Mouse (Mus musculus) forebrain, embryonic 15.5 days (tissue): ENCODE results near the gene Vps29. TPM values are rescaled to one million over a fixed set of nuclear protein-coding genes. Genes with fewer than 3 reads are reported as not detected.

ENCODE experiments used
- ATAC-seq: fragments of 200-750 bp; cut with Nextera tagmentation; replicated peaks from 2 replicates; pipeline ENCODE4 v1.8.0; 2017; ENCODE audit warnings: mild to moderate bottlenecking, moderate TSS enrichment, moderate library complexity
- H3K27ac ChIP-seq: fragments of 300-500 bp; sonication (generic); replicated peaks from 2 replicates; pipeline ENCODE4 v1.5.1; 2015; ENCODE audit warnings: mild to moderate bottlenecking, inconsistent platforms
- H3K27me3 ChIP-seq: fragments of 300-500 bp; sonication (generic); 2 replicates; pipeline ENCODE4 v1.6.1; 2015; ENCODE audit warnings: inconsistent platforms
- H3K36me3 ChIP-seq: fragments of 300-500 bp; sonication (generic); 2 replicates; pipeline ENCODE4 v1.6.1; 2015; ENCODE audit warnings: mild to moderate bottlenecking, inconsistent platforms
- H3K4me1 ChIP-seq: fragments of 300-500 bp; sonication (generic); 2 replicates; pipeline ENCODE4 v1.6.1; 2015; ENCODE audit warnings: inconsistent platforms
- H3K4me2 ChIP-seq: fragments of 300-500 bp; sonication (generic); replicated peaks from 2 replicates; pipeline ENCODE4 v1.6.1; 2015; ENCODE audit warnings: mild to moderate bottlenecking, inconsistent platforms
- H3K4me3 ChIP-seq: fragments of 300-500 bp; sonication (generic); 2 replicates; pipeline ENCODE4 v1.5.1; 2015; ENCODE audit warnings: mild to moderate bottlenecking, inconsistent platforms
- H3K9ac ChIP-seq: fragments of 300-500 bp; sonication (generic); replicated peaks from 2 replicates; pipeline ENCODE4 v1.6.1; 2015; ENCODE audit warnings: mild to moderate bottlenecking, inconsistent platforms
- H3K9me3 ChIP-seq: fragments of 300-500 bp; sonication (generic); 2 replicates; pipeline ENCODE4 v1.6.1; 2016; ENCODE audit warnings: inconsistent platforms
- WGBS: fragments of 180-500 bp; shearing (Covaris S2); methylation state at CpG from one replicate; pipeline ENCODE4 v1.1.7; 2015; ENCODE audit warnings: mixed read lengths; 5-methylcytosine and 5-hydroxymethylcytosine counted together
- polyA plus RNA-seq: library from polyadenylated mRNA; unstranded; fragments of >200 nt; fragmentation: Nextera tagmentation; extraction: Ambion mirVana; gene quantifications from 2 replicates; pipeline ENCODE4 v1.2.1, GENCODE M21; 2015

Gene Vps29
- polyA plus RNA-seq, 1 experiment from 2014 or later: 266 TPM

- peak overlapping the region; percentile 60 for H3K27ac ChIP-seq
- peak overlapping the region; percentile 60 for H3K4me3 ChIP-seq
- no peaks in the 10 kb centered on the region for H3K27me3 ChIP-seq
- H3K4me2 ChIP-seq: peak overlapping the region; percentile 78
- peak; percentile 57; the same call in 1 of the 2 replicates for ATAC-seq
- 53% methylated on average over 16 of the region's 16 CpGs for WGBS
- no peaks in the 10 kb centered on the region for H3K36me3 ChIP-seq
- no peak overlapping the region for H3K9ac ChIP-seq
- H3K9me3 ChIP-seq: no peaks in the 10 kb centered on the region
- H3K4me1 ChIP-seq: peaks cover 13% of the 10 kb centered on the region
These were observed 37.1 kb downstream of the Vps29 start for GRCm38 (mm10) chr5:122391178-122391785.

DNA sequence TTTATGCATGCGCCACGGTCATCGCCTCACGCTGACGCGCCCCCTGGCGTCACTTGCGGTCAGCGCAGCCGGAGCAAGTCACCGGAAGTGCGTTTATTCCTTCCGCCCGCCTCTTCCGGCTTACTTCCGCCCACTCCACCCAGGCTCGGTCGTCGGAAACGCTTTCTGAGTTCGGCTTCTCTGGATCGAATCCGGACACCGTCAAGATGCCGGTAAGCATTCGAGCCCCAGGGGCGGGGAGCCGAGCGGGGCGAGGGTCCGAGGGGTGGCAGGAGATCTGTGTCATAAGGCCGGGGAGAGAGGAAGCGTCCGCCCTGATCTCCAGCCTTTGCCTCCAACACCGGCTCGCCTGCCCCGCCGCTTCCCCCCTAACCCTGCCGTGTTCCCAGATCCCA, 37.6 kb downstream of the Vps29 start, which contains the start of gene Arpc3:
Gene Arpc3 (plus strand): TSS at position 93 of the 395 bp plus-strand sequence.
- peak within 1 kb of the TSS; percentile 60 for H3K27ac ChIP-seq
- peak within 1 kb of the TSS; percentile 60 for H3K4me3 ChIP-seq
- peak within 1 kb of the TSS; percentile 69 for H3K9ac ChIP-seq
- peaks cover 13% of the 10 kb centered on the region for H3K4me1 ChIP-seq
- no peaks in the 10 kb centered on the region for H3K27me3 ChIP-seq
- peak; percentile 91 for ATAC-seq
- H3K9me3 ChIP-seq: no peaks in the 10 kb centered on the region
- under 1% methylated on average over 39 of the region's 39 CpGs for whole genome bisulfite sequencing
- peak within 1 kb of the TSS; percentile 78 for H3K4me2 ChIP-seq
- H3K36me3 ChIP-seq: peaks cover 4% of the 10 kb centered on the region

- Histone ChIP-seq H3K4me1 (peaks cover 13% of the 10 kb centered on the region), H3K36me3 (peaks cover 9% of the 10 kb centered on the region), H3K27me3 (no peaks in the 10 kb centered on the region), H3K4me3 (peak overlapping the region; percentile 60), H3K4me2 (peak overlapping the region; percentile 78), H3K9me3 (no peaks in the 10 kb centered on the region), H3K9ac (peak overlapping the region; percentile 69), H3K27ac (peak overlapping the region; percentile 60; the same call in 1 of the 2 replicates)
- WGBS: 16% methylated on average over 19 of the region's 19 CpGs
- ATAC-seq: peak; percentile 57; the same call in 1 of the 2 replicates
These were observed 38.2 kb downstream of the Vps29 start for GRCm38 (mm10) chr5:122392227-122393004.

GRCm38 (mm10) chr5:122393887-122394286, 39.7 kb downstream of the Vps29 start:
- 40% methylated on average over 2 of the region's 2 CpGs for whole genome bisulfite sequencing
- peaks cover 13% of the 10 kb centered on the region for H3K4me1 ChIP-seq
- ATAC-seq: no peak
- no peaks in the 10 kb centered on the region for H3K9me3 ChIP-seq
- no peaks in the 10 kb centered on the region for H3K27me3 ChIP-seq
- H3K27ac ChIP-seq: no peak overlapping the region
- no peak overlapping the region for H3K4me3 ChIP-seq
- H3K36me3 ChIP-seq: peaks cover 13% of the 10 kb centered on the region
- no peak overlapping the region for H3K9ac ChIP-seq
- no peak overlapping the region for H3K4me2 ChIP-seq

DNA sequence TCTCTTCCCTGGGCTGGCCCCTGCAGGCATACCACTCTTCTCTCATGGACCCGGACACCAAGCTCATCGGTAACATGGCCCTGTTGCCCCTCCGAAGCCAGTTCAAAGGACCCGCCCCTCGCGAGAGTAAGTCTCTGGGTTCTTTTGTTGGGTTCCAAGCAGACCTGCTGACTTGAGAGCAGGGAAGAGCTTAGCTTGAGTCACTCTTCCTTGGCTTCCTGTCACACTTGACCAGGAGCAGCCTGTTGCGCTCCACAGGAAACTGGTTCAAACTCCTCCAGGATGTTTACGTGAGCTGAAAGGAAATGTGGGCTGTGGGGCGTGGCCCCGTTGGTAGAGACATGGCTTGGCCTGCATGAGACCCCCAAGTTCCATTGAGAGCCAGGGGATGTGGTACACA, 42.6 kb downstream of the Vps29 start:
- H3K27me3 ChIP-seq: no peaks in the 10 kb centered on the region
- peaks cover 16% of the 10 kb centered on the region for H3K4me1 ChIP-seq
- no peak overlapping the region for H3K4me3 ChIP-seq
- WGBS: 88% methylated on average over 10 of the region's 10 CpGs
- H3K36me3 ChIP-seq: peaks cover 30% of the 10 kb centered on the region
- H3K9ac ChIP-seq: no peak overlapping the region
- no peak for ATAC-seq
- H3K4me2 ChIP-seq: no peak overlapping the region
- no peak overlapping the region for H3K27ac ChIP-seq
- H3K9me3 ChIP-seq: no peaks in the 10 kb centered on the region

DNA sequence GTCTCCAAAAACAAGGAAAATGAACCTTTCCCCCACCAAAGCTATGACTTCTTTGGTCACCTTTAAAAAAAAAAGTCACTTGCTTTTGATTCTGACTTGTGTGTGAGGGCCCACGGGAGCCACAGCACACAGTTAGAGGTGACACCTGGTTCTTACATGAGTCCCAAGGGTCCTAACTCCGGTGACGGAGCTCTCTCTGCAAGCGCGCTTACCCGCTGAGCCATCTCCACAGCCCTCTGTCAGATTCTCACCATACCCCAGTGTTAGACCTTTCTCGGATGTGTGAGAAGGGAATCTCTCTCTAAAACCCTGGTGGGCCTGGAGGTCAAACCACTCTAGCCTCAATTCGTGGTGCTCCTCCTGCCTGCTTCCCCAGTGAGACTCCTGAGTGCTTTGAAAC, 43.3 kb downstream of the Vps29 start:
- peaks cover 37% of the 10 kb centered on the region for H3K36me3 ChIP-seq

DNA sequence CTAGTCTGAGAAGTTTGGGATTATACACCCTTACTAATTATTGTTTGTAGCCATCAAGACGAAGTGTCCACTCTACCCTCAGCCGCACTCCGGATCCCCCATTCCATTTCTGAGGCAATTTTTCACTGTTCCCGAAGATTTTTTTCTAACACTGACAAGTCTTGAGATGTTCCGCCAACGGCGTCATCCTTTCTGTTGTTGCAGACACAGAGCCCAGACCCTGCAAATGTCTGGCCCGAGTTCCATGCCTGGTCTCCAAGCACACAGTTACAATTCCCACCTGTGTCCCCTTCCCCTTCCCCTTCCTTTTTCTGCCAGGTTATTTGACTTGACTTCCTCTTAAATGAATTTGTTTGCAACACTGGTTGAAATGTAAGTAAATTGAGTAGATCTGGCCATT, 45.7 kb downstream of the Vps29 start:
- Histone ChIP-seq H3K4me1 (peaks cover 3% of the 10 kb centered on the region), H3K36me3 (peaks cover 56% of the 10 kb centered on the region), H3K9me3 (no peaks in the 10 kb centered on the region), H3K9ac (no peak overlapping the region), H3K27me3 (no peaks in the 10 kb centered on the region), H3K27ac (no peak overlapping the region), H3K4me2 (no peak overlapping the region), H3K4me3 (no peak overlapping the region)
- ATAC-seq: no peak
- WGBS: 94% methylated on average over 8 of the region's 8 CpGs

More for the DNA sequence above, 43.3 kb downstream of the Vps29 start:
- 88% methylated on average over 8 of the region's 8 CpGs for WGBS
- no peak overlapping the region for H3K9ac ChIP-seq
- H3K27me3 ChIP-seq: no peaks in the 10 kb centered on the region
- no peak overlapping the region for H3K4me2 ChIP-seq
- H3K9me3 ChIP-seq: no peaks in the 10 kb centered on the region
- H3K4me3 ChIP-seq: no peak overlapping the region
- no peak overlapping the region for H3K27ac ChIP-seq
- ATAC-seq: no peak
- peaks cover 14% of the 10 kb centered on the region for H3K4me1 ChIP-seq

DNA sequence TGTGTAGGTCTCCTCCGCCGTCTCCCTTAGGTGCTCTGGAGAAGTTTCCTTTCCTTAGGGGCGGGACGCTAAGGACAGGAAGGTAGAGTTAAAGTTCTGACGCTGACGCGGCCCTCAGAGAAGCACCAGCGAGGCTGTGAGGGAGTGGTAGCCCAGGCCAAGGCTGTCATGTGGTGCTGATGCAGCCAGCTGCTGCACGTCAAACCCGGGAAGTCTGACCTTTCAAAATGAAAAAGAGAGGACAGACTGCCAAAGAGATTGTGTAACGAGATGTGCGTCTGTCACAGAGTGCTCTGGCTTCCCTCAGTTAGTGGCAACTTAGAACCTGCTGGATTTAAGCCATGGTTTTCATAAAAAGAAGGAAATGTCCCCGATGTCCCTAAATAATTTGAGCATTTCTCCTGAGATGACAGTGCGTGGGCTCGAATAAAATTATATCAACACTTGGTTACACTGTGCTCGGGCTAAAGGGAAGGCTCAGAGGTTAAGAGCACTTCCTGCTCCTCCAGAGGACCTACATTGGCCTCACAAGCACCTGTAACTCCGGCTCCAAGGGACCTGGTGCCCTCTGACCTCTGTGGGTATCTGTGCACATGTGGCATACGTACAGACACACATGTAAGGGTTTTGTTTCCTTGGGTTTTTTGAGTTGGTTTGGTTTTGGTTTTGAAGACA, 46.6 kb downstream of the Vps29 start:
- H3K4me1 ChIP-seq: peaks cover 3% of the 10 kb centered on the region
- H3K27me3 ChIP-seq: no peaks in the 10 kb centered on the region
- WGBS: 84% methylated on average over 18 of the region's 18 CpGs
- H3K9me3 ChIP-seq: no peaks in the 10 kb centered on the region
- H3K4me3 ChIP-seq: no peak overlapping the region
- H3K36me3 ChIP-seq: peaks cover 65% of the 10 kb centered on the region
- H3K27ac ChIP-seq: no peak overlapping the region
- no peak for ATAC-seq
- H3K4me2 ChIP-seq: no peak overlapping the region
- H3K9ac ChIP-seq: no peak overlapping the region

DNA sequence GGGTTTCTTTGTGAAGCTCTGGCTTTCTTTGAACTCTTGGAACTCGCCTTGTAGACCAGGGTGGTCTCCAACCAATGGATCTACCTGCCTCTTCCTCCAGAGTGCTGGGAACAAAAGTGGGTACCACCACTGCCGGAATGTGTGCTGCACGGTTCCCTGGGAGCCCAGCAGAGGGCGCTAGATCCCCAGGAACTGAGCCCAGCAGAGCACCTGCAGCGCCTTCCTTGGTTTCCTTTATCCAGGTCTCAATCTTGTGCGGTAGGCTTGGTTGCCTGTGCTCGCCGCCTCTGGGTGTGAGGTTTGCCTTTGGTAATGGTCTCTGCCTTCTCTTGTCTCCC, 47.1 kb downstream of the Vps29 start:
- no peak for ATAC-seq
- Histone ChIP-seq H3K9ac (no peak overlapping the region), H3K4me1 (peaks cover 3% of the 10 kb centered on the region), H3K4me2 (no peak overlapping the region), H3K9me3 (no peaks in the 10 kb centered on the region), H3K4me3 (no peak overlapping the region), H3K27ac (no peak overlapping the region), H3K36me3 (peaks cover 70% of the 10 kb centered on the region), H3K27me3 (no peaks in the 10 kb centered on the region)
- 12% methylated on average over 8 of the region's 8 CpGs for WGBS

- H3K4me3 ChIP-seq: no peak overlapping the region
- H3K9ac ChIP-seq: no peak overlapping the region
- H3K9me3 ChIP-seq: no peaks in the 10 kb centered on the region; the same call in 1 of the 2 replicates
- peaks cover 71% of the 10 kb centered on the region for H3K36me3 ChIP-seq
- peaks cover 3% of the 10 kb centered on the region for H3K4me1 ChIP-seq
- no peaks in the 10 kb centered on the region for H3K27me3 ChIP-seq
- no peak for ATAC-seq
- H3K27ac ChIP-seq: peak overlapping the region; percentile 24; the same call in 1 of the 2 replicates
- no peak overlapping the region for H3K4me2 ChIP-seq
- WGBS: 72% methylated on average over 13 of the region's 13 CpGs
These were observed 48.0 kb downstream of the Vps29 start for GRCm38 (mm10) chr5:122402160-122402559.

DNA sequence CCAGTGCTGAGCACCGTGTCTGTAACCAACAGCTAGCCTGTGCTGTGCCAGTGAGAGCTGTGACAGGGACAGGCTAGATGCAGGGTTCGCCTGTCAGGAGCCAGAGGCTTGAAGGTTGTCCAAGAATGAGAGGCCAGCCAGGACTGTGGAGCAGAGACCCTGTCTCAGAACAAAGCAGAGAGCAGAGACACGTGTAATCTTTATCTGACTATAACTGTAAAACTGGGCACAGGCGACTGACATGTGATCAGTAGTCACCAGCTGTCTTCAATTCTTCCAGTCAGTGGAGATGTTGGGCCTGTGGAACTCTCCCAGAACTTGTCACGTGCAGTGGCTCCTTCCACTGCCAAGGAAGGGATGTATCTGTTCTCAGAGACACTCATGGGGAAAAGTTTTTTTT, 48.6 kb downstream of the Vps29 start:
- Histone ChIP-seq H3K36me3 (peaks cover 75% of the 10 kb centered on the region), H3K27ac (peak overlapping the region; percentile 24; the same call in 1 of the 2 replicates), H3K9ac (no peak overlapping the region), H3K27me3 (no peaks in the 10 kb centered on the region), H3K4me2 (no peak overlapping the region), H3K4me3 (no peak overlapping the region), H3K9me3 (no peaks in the 10 kb centered on the region; the same call in 1 of the 2 replicates), H3K4me1 (peaks cover 3% of the 10 kb centered on the region)
- 0 out of 2 replicates have a peak, but pooled peaks have one; percentile 16 for ATAC-seq
- WGBS: 81% methylated on average over 5 of the region's 5 CpGs

- Histone ChIP-seq H3K27ac (no peak overlapping the region), H3K4me2 (no peak overlapping the region), H3K4me3 (no peak overlapping the region), H3K27me3 (no peaks in the 10 kb centered on the region), H3K4me1 (peaks cover 3% of the 10 kb centered on the region), H3K36me3 (peaks cover 71% of the 10 kb centered on the region), H3K9ac (no peak overlapping the region), H3K9me3 (no peaks in the 10 kb centered on the region; the same call in 1 of the 2 replicates)
- WGBS: 96% methylated on average over 12 of the region's 12 CpGs
- ATAC-seq: no peak
These were observed 49.2 kb downstream of the Vps29 start for GRCm38 (mm10) chr5:122403362-122403761.
